Mouse (Mus musculus): Measurements from ENCODE around the gene Gm10638. TPM values are rescaled to one million over a fixed set of nuclear protein-coding genes. Genes with fewer than 3 reads are reported as not detected.

Gm10638 gene
- 7.7 and 8.8 TPM in 2 replicates for polyA plus RNA-seq (2015; fragmentation: Nextera tagmentation; extraction: Ambion mirVana)

DNA sequence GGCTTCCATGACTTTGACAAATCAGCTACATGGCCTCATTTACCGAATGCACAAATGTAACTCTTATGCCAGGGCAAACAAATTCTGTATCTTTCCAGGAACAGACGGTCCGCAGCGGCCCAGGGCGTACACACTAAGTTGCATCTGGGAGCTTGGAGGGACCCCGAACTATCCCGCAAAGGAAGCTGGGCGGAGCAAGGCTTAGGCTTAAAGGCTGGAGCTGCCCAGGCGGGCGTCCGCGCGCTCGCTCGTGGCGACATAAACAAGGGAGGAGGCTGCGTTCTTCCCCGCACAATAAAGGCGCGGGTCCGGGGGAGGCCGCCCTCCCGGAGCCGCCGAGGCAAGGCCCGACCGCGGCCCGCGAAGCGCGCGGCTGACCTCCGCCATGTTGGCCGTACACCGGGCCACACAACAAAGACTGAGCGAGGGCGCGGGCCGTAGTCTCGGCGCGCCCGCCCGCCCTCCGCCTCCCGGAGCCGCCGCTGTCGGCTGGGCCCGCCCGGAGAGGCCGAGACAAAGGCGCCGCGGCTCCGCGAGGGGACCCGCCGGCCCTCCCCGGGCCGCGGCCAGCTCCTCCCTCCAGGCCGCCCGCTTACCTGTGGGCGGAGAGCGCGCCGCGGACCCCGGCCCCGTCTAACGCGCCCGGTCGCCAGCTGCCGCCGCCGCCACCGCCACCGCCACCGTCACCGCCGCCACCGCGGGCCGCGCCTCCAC, at the start of gene Gm10638, which contains the start of gene Siah1a:
TSS of gene Gm10638 (plus strand) at position 479 of the 714 bp plus-strand sequence.
TSS of gene Siah1a (minus strand) at position 714 of the 714 bp plus-strand sequence.

Other genes with a start within 250 kb of the Gm10638 start
- gene Abcc12, start 165.0 kb upstream of the Gm10638 start, polyA plus RNA-seq (2015; fragmentation: Nextera tagmentation; extraction: Ambion mirVana): not detected in 2 replicates
- gene Lonp2, start 121.7 kb upstream of the Gm10638 start, polyA plus RNA-seq (2015; fragmentation: Nextera tagmentation; extraction: Ambion mirVana): 65.1 and 87.0 TPM in 2 replicates
- gene Siah1a, start 235 bp downstream of the Gm10638 start, polyA plus RNA-seq (2015; fragmentation: Nextera tagmentation; extraction: Ambion mirVana): 44.9 and 45.7 TPM in 2 replicates
- gene N4bp1, start 139.6 kb downstream of the Gm10638 start, polyA plus RNA-seq (2015; fragmentation: Nextera tagmentation; extraction: Ambion mirVana): 5.0 and 7.3 TPM in 2 replicates